Mouse (Mus musculus) spleen, postnatal 14 days (tissue): Measurements from ENCODE around the gene Ccnb1.
"Not testable (repeated sequence)": the region's sequence is repeated elsewhere in the genome, so short reads cannot be mapped to it uniquely, and the experiment has no call there.

Experiments used
- DNase-seq, 2 experiments: peaks; one replicate each; pipeline ENCODE4 v3.0.0; 2021 to 2022; ENCODE audit warnings: low spot score in 2 of 2

Ccnb1 gene

GRCm38 (mm10) chr13:100786414-100786867 is at the start of gene Ccnb1:
Ccnb1 (minus strand) TSS chr13:100786570.
- peak; percentile 86 to 87 for DNase-seq

- DNase-seq = no peak
These were observed 48.4 kb upstream of the Ccnb1 start for GRCm38 (mm10) chr13:100834777-100835176.

GRCm38 (mm10) chr13:100833640-100834002 is 47.3 kb upstream of the Ccnb1 start:
- DNase-seq = no peak

- peak; percentile 99 for DNase-seq
These were observed 46.6 kb upstream of the Ccnb1 start, which contains the start of gene Slc30a5 for GRCm38 (mm10) chr13:100832741-100833639. Slc30a5 (minus strand) TSS chr13:100833427.

- DNase-seq = no peak
These were observed 45.8 kb upstream of the Ccnb1 start for GRCm38 (mm10) chr13:100832188-100832587.

GRCm38 (mm10) chr13:100831123-100831522 is 44.8 kb upstream of the Ccnb1 start:
- no peak for DNase-seq

- no peak for DNase-seq
These were observed 39.4 kb upstream of the Ccnb1 start for GRCm38 (mm10) chr13:100825627-100826410.

- no peak for DNase-seq
These were observed 38.5 kb upstream of the Ccnb1 start for GRCm38 (mm10) chr13:100824916-100825315.

- peak in 1 of 2 experiments; percentile 13 for DNase-seq
These were observed 37.9 kb upstream of the Ccnb1 start for GRCm38 (mm10) chr13:100824306-100824705.

- no peak for DNase-seq
These were observed 37.5 kb upstream of the Ccnb1 start for GRCm38 (mm10) chr13:100823863-100824262.

- no peak for DNase-seq
These were observed 28.1 kb upstream of the Ccnb1 start for GRCm38 (mm10) chr13:100814451-100814850.

- no peak for DNase-seq
These were observed 19.4 kb upstream of the Ccnb1 start for GRCm38 (mm10) chr13:100805776-100806175.

- DNase-seq = no peak
These were observed 10.8 kb upstream of the Ccnb1 start for GRCm38 (mm10) chr13:100797171-100797570.

GRCm38 (mm10) chr13:100789083-100789482 is 2.7 kb upstream of the Ccnb1 start:
- no peak for DNase-seq

- not testable (repeated sequence) for DNase-seq
These were observed 1.7 kb upstream of the Ccnb1 start for GRCm38 (mm10) chr13:100788057-100788456.

GRCm38 (mm10) chr13:100787316-100788010 is 1.1 kb upstream of the Ccnb1 start:
- DNase-seq = no peak

GRCm38 (mm10) chr13:100785806-100786413 is 460 bp downstream of the Ccnb1 start:
- no peak for DNase-seq

- DNase-seq = no peak
These were observed 8.9 kb downstream of the Ccnb1 start for GRCm38 (mm10) chr13:100777491-100777890.

- DNase-seq = no peak
These were observed 9.7 kb downstream of the Ccnb1 start for GRCm38 (mm10) chr13:100776710-100777109.

GRCm38 (mm10) chr13:100776056-100776419 is 10.3 kb downstream of the Ccnb1 start:
- no peak for DNase-seq

GRCm38 (mm10) chr13:100775252-100776055 is 10.9 kb downstream of the Ccnb1 start, which contains the start of gene Cenph:
Cenph (minus strand) TSS chr13:100775899.
- peak; percentile 68 to 74 for DNase-seq
